Mouse (Mus musculus): ENCODE data around the gene Oaz2.

The Oaz2 gene

DNA sequence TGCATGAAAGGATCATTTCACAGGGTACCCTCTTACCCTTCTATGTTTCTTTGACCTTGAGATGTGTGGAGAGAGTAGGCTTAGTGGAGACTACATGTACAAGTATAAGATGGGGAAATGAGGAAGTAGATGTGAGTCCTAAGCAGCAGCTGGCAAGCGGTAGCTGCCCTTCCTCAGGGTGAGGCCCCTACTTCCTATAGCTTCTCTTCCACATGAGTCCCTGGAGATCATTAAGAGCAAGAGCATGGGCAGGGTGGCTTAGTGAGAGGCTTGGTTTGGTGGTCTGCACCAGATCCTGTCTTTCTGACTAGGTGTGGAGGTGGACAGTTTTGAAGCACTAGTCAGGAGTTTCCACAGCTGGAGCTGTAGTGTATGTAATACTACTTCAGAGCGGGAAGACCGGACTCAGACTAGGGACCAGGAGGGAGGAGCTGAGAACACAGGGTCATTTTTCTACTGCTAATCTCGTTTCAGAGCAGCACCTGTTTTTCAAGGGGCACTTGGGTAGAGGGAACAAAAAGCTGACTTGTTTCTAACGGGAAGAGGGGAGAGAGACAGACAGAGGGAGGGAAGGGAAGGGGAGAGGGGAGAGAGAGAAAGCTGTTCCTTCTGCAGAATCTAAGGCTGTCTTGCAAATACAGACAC is 25.3 kb downstream of the Oaz2 start:
- DNase-seq (ENCODE audit: low spot score in 2 of 2) = no peak

- DNase-seq (ENCODE audit: low spot score in 2 of 2) = no peak
These were observed 27.8 kb downstream of the Oaz2 start for GRCm38 (mm10) chr9:65695646-65696045.

GRCm38 (mm10) chr9:65696337-65696736 is 28.5 kb downstream of the Oaz2 start:
- DNase-seq (ENCODE audit: low spot score in 2 of 2) = no peak

DNA sequence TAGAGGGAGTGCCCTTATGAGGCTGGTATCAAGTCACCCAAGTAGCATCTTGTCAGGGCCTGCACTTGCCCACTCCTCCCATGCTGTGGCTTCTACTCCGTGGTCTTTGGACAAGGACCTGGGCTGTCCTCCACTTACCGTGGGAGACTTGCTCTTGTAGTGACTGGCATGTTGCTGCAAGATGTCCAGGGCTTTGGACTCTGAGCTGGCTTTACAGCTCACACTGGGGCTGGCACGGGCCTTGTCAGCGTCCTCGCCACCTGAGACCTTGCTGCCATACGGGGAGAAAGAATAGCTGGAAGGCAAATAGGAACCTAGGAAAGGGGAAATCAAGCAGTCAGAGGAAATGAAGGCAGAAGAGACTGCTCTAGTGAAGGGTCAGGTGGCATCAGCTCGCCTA is 29.6 kb downstream of the Oaz2 start:
- no peak for DNase-seq (ENCODE audit: low spot score in 2 of 2)

GRCm38 (mm10) chr9:65697992-65698391 is 30.2 kb downstream of the Oaz2 start:
- no peak for DNase-seq (ENCODE audit: low spot score in 2 of 2)

DNA sequence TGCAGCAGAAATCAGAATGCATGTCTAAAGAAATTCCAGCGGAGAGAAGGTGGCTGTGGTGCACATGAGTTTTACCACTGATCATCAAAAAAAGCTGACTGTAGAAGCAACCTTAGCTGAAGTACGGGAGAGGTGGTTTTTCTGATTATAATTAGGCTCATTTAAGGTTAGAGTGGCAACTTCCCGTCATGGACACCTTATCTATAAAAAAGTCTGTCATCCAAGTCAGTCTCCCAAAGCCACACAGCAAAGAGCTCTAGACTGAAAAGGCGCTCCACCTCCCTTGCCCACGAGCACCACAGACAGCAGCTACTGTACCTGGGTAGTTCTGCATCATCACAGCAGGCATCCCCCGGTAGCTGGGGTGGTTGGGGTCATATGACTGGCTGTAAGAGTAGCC is 32.7 kb downstream of the Oaz2 start:
- no peak for DNase-seq (ENCODE audit: low spot score in 2 of 2)

- no peak for DNase-seq (ENCODE audit: low spot score in 2 of 2)
These were observed 34.5 kb downstream of the Oaz2 start for GRCm38 (mm10) chr9:65702286-65702685.

DNA sequence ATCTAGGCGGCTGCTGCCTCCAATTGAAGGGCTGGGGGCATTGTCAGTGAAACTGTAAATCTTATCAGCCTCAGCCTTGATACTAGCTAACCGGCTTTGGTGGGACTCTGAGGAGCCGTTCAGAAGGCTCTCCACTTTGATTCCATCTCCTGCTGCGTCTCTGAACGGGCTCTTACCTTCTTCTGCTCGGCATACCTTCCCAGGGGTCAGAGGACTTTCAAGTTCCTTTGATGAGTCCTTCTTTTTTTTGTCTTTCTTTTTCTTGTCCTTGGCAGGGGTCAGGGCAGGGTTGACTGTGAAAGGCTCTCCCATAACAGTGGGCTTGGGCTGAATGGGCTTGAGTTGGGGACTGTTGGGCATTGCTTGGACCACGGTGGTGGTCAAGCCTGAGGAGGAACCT is 35.4 kb downstream of the Oaz2 start:
- no peak for DNase-seq (ENCODE audit: low spot score in 2 of 2)

- no peak for DNase-seq (ENCODE audit: low spot score in 2 of 2)
These were observed 36.3 kb downstream of the Oaz2 start for GRCm38 (mm10) chr9:65703926-65704595.

GRCm38 (mm10) chr9:65718195-65718594 is 50.4 kb downstream of the Oaz2 start:
- no peak for DNase-seq (ENCODE audit: low spot score in 2 of 2)

DNA sequence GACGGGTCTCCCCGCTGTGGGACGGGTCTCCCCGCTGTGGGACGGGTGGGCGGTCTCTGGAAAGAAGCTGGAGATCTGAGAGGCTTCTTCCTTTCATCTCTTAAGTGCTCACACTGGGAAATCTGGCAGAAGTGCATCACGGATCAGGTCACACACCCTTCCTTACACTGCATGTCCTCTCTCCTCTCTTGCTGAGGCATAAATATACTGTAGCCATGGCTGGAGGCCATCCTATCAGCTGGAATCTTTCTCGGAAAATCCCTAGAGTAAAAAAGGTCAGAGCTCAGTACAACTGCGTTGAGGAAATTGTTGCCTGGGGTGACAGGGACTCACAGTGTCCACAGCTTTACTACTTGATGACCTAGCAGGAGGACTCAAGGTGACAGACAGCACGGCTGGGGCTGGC is 53.4 kb downstream of the Oaz2 start:
- DNase-seq (ENCODE audit: low spot score in 2 of 2) = no peak

DNA sequence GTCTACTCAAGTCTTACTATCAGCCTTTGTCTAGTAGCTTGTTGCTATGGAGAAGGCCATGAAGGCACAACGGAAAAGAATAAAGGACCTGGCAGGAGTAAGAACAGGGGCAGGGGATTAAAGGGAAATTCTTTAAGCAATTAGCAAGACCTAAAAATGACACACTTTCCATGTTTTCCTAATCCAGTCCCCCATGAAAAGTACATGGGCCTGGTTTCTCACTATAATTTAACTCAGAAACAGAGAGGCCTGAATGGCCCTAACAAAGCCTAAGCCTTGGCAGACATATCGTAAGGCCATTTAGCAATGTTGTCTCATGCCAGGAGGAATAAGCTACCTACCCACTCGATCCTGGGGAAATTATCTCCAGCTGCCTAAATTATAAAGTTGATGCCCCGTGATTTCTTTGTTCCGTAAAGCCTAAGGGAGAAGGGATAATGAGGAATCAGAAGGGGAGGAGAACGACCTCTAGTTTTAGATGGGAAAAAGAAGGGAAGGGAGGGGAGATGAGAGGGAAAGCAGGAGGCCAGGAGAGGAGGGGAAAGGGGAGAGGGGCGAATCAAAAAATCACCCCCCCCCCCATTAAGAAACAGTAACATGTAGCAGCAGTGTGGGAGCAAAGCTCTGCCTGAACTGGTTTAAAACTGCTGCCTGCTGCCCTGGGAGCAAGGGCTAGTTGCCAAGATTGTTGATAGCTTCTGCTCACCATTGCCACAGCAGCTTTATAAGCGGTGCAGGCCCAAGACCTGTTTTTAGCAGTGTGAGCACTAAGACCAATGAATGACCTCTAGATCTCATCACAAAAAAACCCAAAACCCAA is 56.9 kb downstream of the Oaz2 start:
- DNase-seq (ENCODE audit: low spot score in 2 of 2) = peak; percentile 27 to 52

DNA sequence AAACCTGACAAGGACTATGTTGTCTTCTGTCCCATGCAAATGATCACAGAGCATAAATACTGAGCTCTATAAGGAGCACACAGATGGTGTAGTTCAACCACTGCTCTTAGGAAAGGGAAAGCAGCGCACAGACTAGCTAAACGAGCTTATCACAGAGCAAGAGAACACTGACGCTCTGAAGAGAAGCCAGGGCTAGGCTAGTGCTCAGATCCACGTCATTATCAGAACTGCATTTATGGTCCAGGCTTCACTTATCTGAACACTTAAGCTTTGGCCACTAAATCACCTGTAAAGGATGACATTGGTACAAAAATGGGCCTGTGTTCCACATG is 57.5 kb downstream of the Oaz2 start:
- no peak for DNase-seq (ENCODE audit: low spot score in 2 of 2)

DNA sequence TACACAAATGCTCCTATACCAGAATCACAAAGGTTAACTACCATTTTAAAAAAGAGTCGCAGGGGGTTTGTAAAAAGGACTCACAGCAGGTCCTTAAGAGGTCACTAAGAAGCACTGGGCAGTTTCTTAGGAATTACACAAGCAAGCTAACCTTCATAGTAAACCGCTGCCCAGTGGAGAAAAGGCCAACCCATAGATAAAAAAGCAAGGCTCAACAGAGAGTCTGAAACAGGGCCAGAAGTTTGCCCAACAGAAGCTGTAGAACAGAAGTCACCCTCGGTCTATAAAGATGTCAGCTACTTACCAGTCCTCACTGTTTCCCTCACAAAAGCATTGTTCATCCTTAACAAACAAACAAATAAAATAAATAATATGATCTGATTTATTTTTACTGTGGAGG is 58.6 kb downstream of the Oaz2 start:
- no peak for DNase-seq (ENCODE audit: low spot score in 2 of 2)

DNA sequence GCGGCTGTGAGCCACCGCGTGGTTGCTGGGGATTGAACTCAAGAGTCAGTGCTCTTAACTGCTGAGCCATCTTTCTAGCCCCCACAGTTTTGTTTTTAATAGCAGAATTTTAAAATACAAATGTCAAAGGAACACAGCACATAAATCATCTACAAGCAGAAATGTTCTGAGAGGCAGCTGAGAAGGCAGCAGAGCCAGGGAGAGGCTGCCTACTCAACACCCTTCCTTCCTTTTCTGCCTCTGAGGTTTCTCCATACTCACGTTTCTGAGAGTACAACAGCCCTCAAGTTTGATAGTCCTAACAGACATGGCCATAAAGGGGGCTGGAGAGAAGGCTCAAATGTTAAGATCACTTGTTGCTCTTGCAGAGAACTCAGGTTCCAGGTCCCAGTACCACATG is 59.7 kb downstream of the Oaz2 start:
- no peak for DNase-seq (ENCODE audit: low spot score in 2 of 2)

GRCm38 (mm10) chr9:65728588-65728987 is 60.8 kb downstream of the Oaz2 start:
- no peak for DNase-seq (ENCODE audit: low spot score in 2 of 2)

GRCm38 (mm10) chr9:65734931-65735330 is 67.1 kb downstream of the Oaz2 start:
- no peak for DNase-seq (ENCODE audit: low spot score in 2 of 2)
